Mouse (Mus musculus) ES-E14 (cell line): ENCODE data around the gene Sorcs3. TPM values are rescaled to one million over a fixed set of nuclear protein-coding genes. Genes with fewer than 3 reads are reported as not detected.

Source experiments
- DNase-seq: peaks from one replicate; pipeline ENCODE4 v3.0.0-alpha.2; 2013; ENCODE audit warnings: low read depth, low spot score
- H3K27ac ChIP-seq: 2 replicates; pipeline ENCODE4 v1.5.1; 2012; ENCODE audit warnings: low read depth, mild to moderate bottlenecking, low read length, moderate library complexity, mixed read lengths; ENCODE audit not compliant: poor library complexity, insufficient read depth, severe bottlenecking
- H3K36me3 ChIP-seq: 2 replicates; pipeline ENCODE4 v1.6.1; 2012; ENCODE audit warnings: mild to moderate bottlenecking, low read length, moderate library complexity, mixed read lengths; ENCODE audit not compliant: control insufficient read depth, poor library complexity, insufficient read depth, severe bottlenecking
- H3K4me1 ChIP-seq, 2 experiments: fragments of 150-350 bp in 1 of 2; sonication (generic) in 1 of 2; 2 replicates each; pipeline ENCODE4 v1.6.1; 2012; ENCODE audit warnings: low read length in 2 of 2, mild to moderate bottlenecking in 1 of 2, mixed read lengths in 1 of 2; ENCODE audit not compliant: control insufficient read depth in 2 of 2, insufficient read depth in 2 of 2, poor library complexity in 1 of 2
- H3K4me3 ChIP-seq, 2 experiments: fragments of 150-350 bp in 1 of 2; sonication (generic) in 1 of 2; 2 replicates each; pipeline ENCODE4 v1.5.1; 2012; ENCODE audit warnings: low read length in 2 of 2, low read depth in 1 of 2, mild to moderate bottlenecking in 1 of 2, mixed read lengths in 1 of 2; ENCODE audit not compliant: insufficient read depth in 1 of 2, poor library complexity in 1 of 2, severe bottlenecking in 1 of 2
- H3K9ac ChIP-seq: 2 replicates; pipeline ENCODE4 v1.6.1; 2012; ENCODE audit warnings: low read depth, mild to moderate bottlenecking, low read length, mixed read lengths; ENCODE audit not compliant: poor library complexity, insufficient read depth, severe bottlenecking
- H3K9me3 ChIP-seq: fragments of 150-350 bp; sonication (generic); 2 replicates; pipeline ENCODE4 v1.6.1; 2012; ENCODE audit warnings: low read depth, mild to moderate bottlenecking, low read length; ENCODE audit not compliant: control insufficient read depth, insufficient read depth
- CHD2 ChIP-seq: IDR thresholded peaks from 2 replicates; pipeline ENCODE4 v1.6.1; 2014; ENCODE audit warnings: mild to moderate bottlenecking, low read depth, low read length, inconsistent platforms
- HCFC1 ChIP-seq: IDR thresholded peaks from 2 replicates; pipeline ENCODE4 v1.6.1; 2012; ENCODE audit warnings: low read length, inconsistent platforms, borderline replicate concordance; ENCODE audit not compliant: insufficient read depth
- MAFK ChIP-seq: IDR thresholded peaks from 2 replicates; pipeline ENCODE4 v1.6.1; 2014; ENCODE audit warnings: mild to moderate bottlenecking, low read depth, low read length, inconsistent platforms; ENCODE audit not compliant: insufficient read depth
- ZC3H11A ChIP-seq: IDR thresholded peaks from 2 replicates; pipeline ENCODE4 v1.6.1; 2012; ENCODE audit warnings: low read depth, mild to moderate bottlenecking, inconsistent platforms, low read length, borderline replicate concordance
- ZNF384 ChIP-seq: IDR thresholded peaks from 2 replicates; pipeline ENCODE4 v1.6.1; 2012; ENCODE audit warnings: low read depth, low read length, inconsistent platforms
- in situ Hi-C, 2 experiments: fragments of 600-800 bp; cut with MboI; formaldehyde crosslinking; loops; one replicate each; pipeline ENCODE4 v1.15.1; 2025; ENCODE audit warnings: low sequenced_read_pairs in 2 of 2, inconsistent platforms in 1 of 2; ENCODE audit not compliant: unreplicated experiment in 2 of 2
- total RNA-seq: library from RNA; depleted of rRNA; stranded (reverse); fragments of 300-350 nt; gene quantifications from 2 replicates; pipeline ENCODE4 v1.2.3, GENCODE M21; 2012

Gene Sorcs3
- total RNA-seq, 1 experiment = not detected

DNA sequence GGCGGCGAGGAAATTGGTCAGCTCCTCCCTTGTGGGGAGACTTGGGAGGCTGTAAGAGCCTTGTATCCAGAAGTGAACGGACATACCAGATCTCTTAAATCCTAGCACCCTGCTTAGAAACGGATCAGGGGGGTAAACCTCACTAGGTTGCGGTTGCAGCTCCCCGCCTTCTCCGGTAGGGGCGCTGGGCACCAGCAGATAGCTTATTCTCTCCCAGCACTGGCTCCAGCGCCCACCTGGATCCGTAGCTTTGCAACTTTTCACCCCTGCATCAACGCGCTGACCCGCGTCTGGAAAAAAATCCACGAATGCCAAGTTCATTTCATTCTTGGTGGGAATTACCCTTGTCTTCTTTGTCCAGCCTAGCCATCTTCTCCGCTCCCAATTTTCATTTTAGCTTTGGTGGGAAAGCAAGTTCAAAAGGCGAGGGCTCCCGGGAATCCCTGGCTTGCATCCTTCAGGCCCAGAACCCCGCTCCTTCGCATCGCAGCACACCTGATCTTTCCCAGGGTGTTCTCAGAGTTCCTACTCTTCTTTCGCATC is 1.8 kb upstream of the Sorcs3 start:
- in situ Hi-C loops = no loop called here
- no peaks in the 10 kb centered on the region for H3K36me3 ChIP-seq
- no peak overlapping the region for H3K27ac ChIP-seq
- no peaks in the 10 kb centered on the region for H3K9me3 ChIP-seq
- TF ChIP-seq MAFK (no peak), ZC3H11A (peak; percentile 20; the same call in 1 of the 2 replicates)
- peak overlapping the region in 1 of 2 experiments; percentile 40; a peak in 1 of 4 replicates for H3K4me3 ChIP-seq
- no peak overlapping the region for H3K9ac ChIP-seq
- peak; percentile 60 for DNase-seq
- peaks cover 2 to 6% of the 10 kb centered on the region in 2 experiments; a peak in 1 of 4 replicates for H3K4me1 ChIP-seq

DNA sequence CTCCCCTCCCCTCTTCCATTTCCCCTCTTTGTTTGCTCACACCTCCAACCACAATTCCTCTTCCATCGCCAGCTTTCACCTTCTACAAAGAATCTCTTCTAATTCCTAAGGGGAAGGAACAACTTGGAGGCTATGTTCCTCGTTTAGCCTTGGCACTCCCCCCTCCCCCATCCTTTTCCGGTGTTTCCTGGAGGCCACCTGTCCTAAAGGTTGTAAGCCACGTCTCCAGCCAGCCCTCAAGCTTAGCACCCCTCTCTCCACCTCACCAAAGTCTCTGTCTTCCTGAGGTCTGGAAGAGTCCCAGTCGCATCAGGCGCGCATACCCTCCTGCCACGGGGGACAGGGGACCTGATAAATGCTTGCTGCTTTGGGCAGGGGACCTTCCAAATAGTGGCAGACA is 1.3 kb upstream of the Sorcs3 start:
- Histone ChIP-seq H3K9me3 (no peaks in the 10 kb centered on the region), H3K4me3 (peak overlapping the region; percentile 60 to 66; a peak in 3 of 4 replicates), H3K27ac (no peak overlapping the region), H3K4me1 (peaks cover 2 to 6% of the 10 kb centered on the region in 2 experiments; a peak in 1 of 4 replicates), H3K9ac (no peak overlapping the region), H3K36me3 (no peaks in the 10 kb centered on the region)
- no peak for TF ChIP-seq ZC3H11A
- no peak for TF ChIP-seq CHD2
- no peak for TF ChIP-seq MAFK
- TF ChIP-seq HCFC1 = no peak
- TF ChIP-seq ZNF384 = no peak
- no peak for DNase-seq
- in situ Hi-C loops = no loop called here

DNA sequence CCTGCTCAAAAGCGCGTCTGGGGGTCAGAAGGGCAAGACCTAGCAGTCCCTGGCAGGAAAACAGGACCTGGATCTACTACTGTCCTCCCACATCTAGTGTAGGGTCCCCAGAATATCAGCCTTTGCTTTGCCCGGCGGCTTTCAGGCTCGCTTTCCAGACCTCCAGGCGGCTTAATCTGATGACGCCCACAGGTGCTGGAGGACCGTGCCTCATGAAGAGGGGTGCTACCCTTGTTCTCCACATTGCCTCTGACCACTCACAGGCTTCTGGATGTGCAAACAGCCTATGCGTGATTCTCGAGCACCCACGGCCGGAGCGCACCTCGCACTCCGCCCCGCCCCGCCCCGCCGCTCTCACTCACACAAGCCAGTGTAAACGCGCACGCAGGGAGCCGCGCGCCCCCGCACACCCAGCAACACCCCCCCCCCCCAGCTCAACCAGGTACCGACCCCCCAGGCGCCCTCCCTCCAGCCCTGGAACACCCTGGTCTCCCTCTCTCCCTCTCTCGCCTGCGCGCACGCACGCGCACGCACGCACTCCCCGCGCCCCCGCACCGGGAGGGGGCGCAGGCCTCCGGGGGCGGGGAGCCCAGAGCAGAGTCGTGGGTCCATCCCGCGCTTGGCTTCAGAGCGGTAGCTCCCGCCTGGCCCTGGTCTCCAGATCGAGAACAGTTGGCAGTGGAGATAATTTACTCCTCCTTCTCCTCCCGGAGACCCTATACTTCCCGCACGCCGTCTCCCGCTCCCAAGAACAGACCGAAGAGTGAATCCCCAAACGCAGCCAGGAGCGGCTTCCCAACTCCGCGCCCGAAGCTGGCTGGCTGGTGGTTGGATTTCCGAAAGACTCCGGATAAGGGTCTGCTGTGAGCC is 698 bp upstream of the Sorcs3 start:
- H3K9ac ChIP-seq = no peak overlapping the region
- TF ChIP-seq HCFC1 (no peak), MAFK (no peak), ZC3H11A (no peak), ZNF384 (no peak), CHD2 (no peak)
- peaks cover 2 to 6% of the 10 kb centered on the region in 2 experiments; a peak in 1 of 4 replicates for H3K4me1 ChIP-seq
- no peaks in the 10 kb centered on the region for H3K9me3 ChIP-seq
- no peaks in the 10 kb centered on the region for H3K36me3 ChIP-seq
- H3K27ac ChIP-seq = no peak overlapping the region
- peak overlapping the region; percentile 60 to 66 for H3K4me3 ChIP-seq
- in situ Hi-C loops = no loop called here
- DNase-seq = no peak

DNA sequence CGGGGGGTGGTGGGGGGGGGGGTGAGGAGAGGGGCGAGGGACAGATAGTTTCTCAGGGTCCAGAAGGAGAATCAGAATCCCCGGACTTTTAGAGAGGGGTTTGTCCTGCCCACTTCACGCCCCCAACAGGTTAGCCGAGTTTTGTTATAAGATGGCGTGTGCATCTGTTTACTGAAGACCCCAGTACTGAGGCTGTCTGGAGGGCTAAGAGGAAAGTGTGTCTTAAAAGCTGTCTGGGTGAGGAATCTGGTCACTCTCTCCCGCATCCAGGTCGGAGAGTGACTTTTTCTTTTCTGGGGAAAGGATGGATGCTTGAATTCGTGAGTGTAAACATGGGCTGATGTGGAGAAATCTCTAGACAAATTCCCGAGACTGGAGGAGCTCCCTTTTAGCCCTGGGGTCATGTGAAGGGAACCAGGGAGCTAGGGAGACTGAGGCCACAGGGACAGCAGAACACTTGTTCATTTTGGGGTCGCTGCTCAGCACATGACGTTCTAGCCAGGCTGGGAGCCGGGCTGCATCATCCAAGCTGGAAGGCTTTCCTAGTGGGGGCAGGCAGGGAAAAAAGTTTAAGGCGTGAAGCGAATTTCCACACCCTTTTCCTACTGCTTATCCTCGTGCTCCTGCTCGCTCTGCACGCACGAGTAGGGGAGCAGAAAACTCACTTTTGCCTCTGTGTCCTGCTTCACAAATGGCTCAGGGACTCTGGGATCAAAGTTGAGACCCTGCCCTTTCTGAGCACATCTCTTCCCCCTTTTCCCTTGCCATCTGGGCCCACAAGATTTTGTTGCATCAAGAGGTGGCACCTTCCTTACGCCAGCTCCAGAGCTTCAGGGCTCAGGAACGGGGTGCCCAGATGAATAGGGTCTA is 1.3 kb downstream of the Sorcs3 start:
- Histone ChIP-seq H3K27ac (no peak overlapping the region), H3K4me1 (peaks cover 2 to 6% of the 10 kb centered on the region in 2 experiments; a peak in 1 of 4 replicates), H3K9ac (no peak overlapping the region), H3K9me3 (no peaks in the 10 kb centered on the region), H3K4me3 (no peak overlapping the region), H3K36me3 (no peaks in the 10 kb centered on the region)
- TF ChIP-seq MAFK = no peak
- no peak for TF ChIP-seq ZNF384
- TF ChIP-seq HCFC1 = no peak
- no peak for TF ChIP-seq ZC3H11A
- in situ Hi-C loops = no loop called here
- DNase-seq = no peak
